In genomic region chr7:118919261-118920006, GRCm38 (mm10) we compare ENCODE assay signal across 12 mouse cellular contexts.
A peak's percentile ranks its signal among the peaks of the same experiment; 100 is the strongest.
DNase-seq lines count a peak whose midpoint lies in the region; ATAC-seq and TF ChIP-seq lines count a peak whose summit lies in the region.
"Had no signal": no experiment of that assay in that cellular context is flagged by ENCODE, and none has a peak within 500 bp of the region (broad histone marks: within the 10 kb centered on the region; RNA-seq: fewer than 3 reads in every experiment).

No protein-coding gene starts in this region.

- no peak overlapping the region for H3K4me3 ChIP-seq in heart, embryonic 12.5 days
- H3K4me3 ChIP-seq in hindbrain, embryonic 12.5 days = no peak overlapping the region
- H3K4me3 ChIP-seq in midbrain, postnatal 0 days (ENCODE audit: low read depth, low read length) = no peak overlapping the region

- no peak overlapping the region for H3K9ac ChIP-seq in heart, embryonic 12.5 days
- H3K9ac ChIP-seq in hindbrain, embryonic 12.5 days = no peak overlapping the region
- no peak overlapping the region for H3K9ac ChIP-seq in midbrain, postnatal 0 days (replicated peaks; ENCODE audit: low read length, poor library complexity, severe bottlenecking)

- H3K4me2 ChIP-seq in heart, embryonic 12.5 days = no peak overlapping the region
- no peak overlapping the region for H3K4me2 ChIP-seq in hindbrain, embryonic 12.5 days (replicated peaks)
- no peak overlapping the region for H3K4me2 ChIP-seq in midbrain, postnatal 0 days (ENCODE audit: low read depth, low read length, poor library complexity, severe bottlenecking)

- peak; percentile 62 for DNase-seq in heart, adult 11 months
- peak; percentile 58 for DNase-seq in embryo, embryonic 11 days
- DNase-seq in midbrain, postnatal 0 days (ENCODE audit: low spot score) = peak; percentile 66
- no peak for DNase-seq in thymus, postnatal 14 days
- DNase-seq in gastrocnemius, postnatal 36 days = no peak
- DNase-seq: cerebellum, postnatal 14 days; gastrocnemius, postnatal 14 days; kidney, adult 9 months; lung, adult 2 months had no signal

- H3K27ac ChIP-seq in heart, embryonic 12.5 days (ENCODE audit: poor library complexity, severe bottlenecking) = no peak overlapping the region
- peak overlapping the region; percentile 73 for H3K27ac ChIP-seq in hindbrain, embryonic 12.5 days
- no peak overlapping the region for H3K27ac ChIP-seq in midbrain, postnatal 0 days (ENCODE audit: low read depth, low read length)
- H3K27ac ChIP-seq: stomach, postnatal 0 days had no signal

- no peaks in the 10 kb centered on the region for H3K36me3 ChIP-seq in heart, embryonic 12.5 days
- H3K36me3 ChIP-seq in hindbrain, embryonic 12.5 days = no peaks in the 10 kb centered on the region
- no peaks in the 10 kb centered on the region for H3K36me3 ChIP-seq in midbrain, postnatal 0 days (ENCODE audit: insufficient read depth, low read length)

- 39% methylated on average over 10 of the region's 10 CpGs for WGBS in heart, embryonic 12.5 days
- WGBS in hindbrain, embryonic 12.5 days = 38% methylated on average over 10 of the region's 10 CpGs
- WGBS in midbrain, postnatal 0 days = 55% methylated on average over 10 of the region's 10 CpGs

- no peak for TF ChIP-seq CTCF in midbrain, postnatal 0 days (IDR thresholded peaks at IDR 0.05)

- no peaks in the 10 kb centered on the region for H3K9me3 ChIP-seq in heart, embryonic 12.5 days (replicated peaks)
- H3K9me3 ChIP-seq in hindbrain, embryonic 12.5 days (replicated peaks) = no peaks in the 10 kb centered on the region
- H3K9me3 ChIP-seq in midbrain, postnatal 0 days (ENCODE audit: low read length) = no peaks in the 10 kb centered on the region

- no peaks in the 10 kb centered on the region; the same call in 1 of the 2 replicates for H3K27me3 ChIP-seq in heart, embryonic 12.5 days (replicated peaks)
- H3K27me3 ChIP-seq in hindbrain, embryonic 12.5 days = no peaks in the 10 kb centered on the region
- H3K27me3 ChIP-seq in midbrain, postnatal 0 days (ENCODE audit: insufficient read depth, low read length) = no peaks in the 10 kb centered on the region

- intact Hi-C loops in gastrocnemius, postnatal 36 days (cut with DNase I) = loop anchor here (2.0 kb wide), 1 partner anchor 75 kb away; the partner anchor contains the start of gene Gprc5b

- no peak for ATAC-seq in heart, embryonic 12.5 days (ENCODE audit: insufficient number of reproducible peaks, low FRiP score)
- ATAC-seq in hindbrain, embryonic 12.5 days (ENCODE audit: low FRiP score) = peak; percentile 80
- no peak for ATAC-seq in midbrain, postnatal 0 days (ENCODE audit: low FRiP score)

- peaks cover 8% of the 10 kb centered on the region; the same call in 1 of the 2 replicates for H3K4me1 ChIP-seq in heart, embryonic 12.5 days (replicated peaks)
- peaks cover 14% of the 10 kb centered on the region for H3K4me1 ChIP-seq in hindbrain, embryonic 12.5 days
- no peaks in the 10 kb centered on the region for H3K4me1 ChIP-seq in midbrain, postnatal 0 days (ENCODE audit: insufficient read depth, low read length)

Comparison
In these comparisons a context has a peak if more than half of its experiments do, and no peak if none do; other contexts are left out.
1. DNase-seq: peak in heart, adult 11 months (single experiment), embryo, embryonic 11 days (single experiment) and midbrain, postnatal 0 days (single experiment); none in thymus, postnatal 14 days (single experiment) and gastrocnemius, postnatal 36 days (0 of 2).